Mouse (Mus musculus) bone marrow macrophage, adult 2 months (primary cell): ENCODE measurements around the gene Ddx5.

Experiments used
- CTCF ChIP-seq: IDR thresholded peaks from 2 replicates; pipeline ENCODE4 v1.5.1; 2012; ENCODE audit warnings: low read depth, mild to moderate bottlenecking, low read length, moderate library complexity
- POLR2A ChIP-seq: IDR thresholded peaks from 2 replicates; pipeline ENCODE4 v1.6.1; 2012; ENCODE audit warnings: mild to moderate bottlenecking, low read depth, low read length, borderline replicate concordance

- TF ChIP-seq CTCF (no peak), POLR2A (no peak)
These were observed 58.3 kb downstream of the Ddx5 start for GRCm38 (mm10) chr11:106730714-106731113.
